ENCODE assay signal across 27 mouse cellular contexts in genomic region chr9:32136680-32137295, GRCm38 (mm10). TPM values are rescaled to one million over a fixed set of nuclear protein-coding genes. Genes with fewer than 3 reads are reported as not detected.
A peak's percentile ranks its signal among the peaks of the same experiment; 100 is the strongest.
DNase-seq lines count a peak whose midpoint lies in the region; ATAC-seq and TF ChIP-seq lines count a peak whose summit lies in the region.
"Had no signal": no experiment of that assay in that cellular context is flagged by ENCODE, and none has a peak within 500 bp of the region (broad histone marks: within the 10 kb centered on the region; RNA-seq: fewer than 3 reads in every experiment).

No protein-coding gene starts in this region.

- no peak for TF ChIP-seq EP300 in heart, postnatal 0 days (IDR thresholded peaks at IDR 0.05; ENCODE audit: low read depth)

- no peak for ATAC-seq in heart, embryonic 11.5 days (replicated peaks; ENCODE audit: insufficient number of reproducible peaks, low FRiP score, low TSS enrichment)
- ATAC-seq in heart, postnatal 0 days (ENCODE audit: insufficient read depth, low read depth), result no peak
- no peak for ATAC-seq in intestine, embryonic 15.5 days
- ATAC-seq: forebrain, embryonic 15.5 days; intestine, embryonic 16.5 days; liver, postnatal 0 days; lung, postnatal 0 days had no signal

- no peaks in the 10 kb centered on the region for H3K36me3 ChIP-seq in heart, embryonic 11.5 days (ENCODE audit: control insufficient read depth, insufficient read depth, low read length)
- H3K36me3 ChIP-seq in heart, postnatal 0 days (replicated peaks; ENCODE audit: control insufficient read depth, insufficient read depth, low read length), result no peaks in the 10 kb centered on the region
- H3K36me3 ChIP-seq in intestine, embryonic 15.5 days, result no peaks in the 10 kb centered on the region
- H3K36me3 ChIP-seq: embryonic facial prominence, embryonic 10.5 days; forebrain, embryonic 15.5 days; hindbrain, embryonic 15.5 days; limb, embryonic 10.5 days; midbrain, embryonic 10.5 days; neural tube, embryonic 12.5 days had no signal

- H3K4me3 ChIP-seq in heart, embryonic 11.5 days (ENCODE audit: low read depth, low read length), result no peak overlapping the region
- no peak overlapping the region for H3K4me3 ChIP-seq in heart, postnatal 0 days (ENCODE audit: low read depth, low read length)
- no peak overlapping the region for H3K4me3 ChIP-seq in intestine, embryonic 15.5 days (replicated peaks)
- H3K4me3 ChIP-seq: embryonic facial prominence, embryonic 10.5 days; forebrain, embryonic 15.5 days; hindbrain, embryonic 15.5 days; limb, embryonic 10.5 days; midbrain, embryonic 10.5 days; neural tube, embryonic 12.5 days had no signal

- H3K27me3 ChIP-seq in heart, embryonic 11.5 days (ENCODE audit: control insufficient read depth, insufficient read depth, low read length), result no peaks in the 10 kb centered on the region
- no peaks in the 10 kb centered on the region for H3K27me3 ChIP-seq in heart, postnatal 0 days (ENCODE audit: control insufficient read depth, insufficient read depth, low read length)
- no peaks in the 10 kb centered on the region for H3K27me3 ChIP-seq in intestine, embryonic 15.5 days (replicated peaks)
- H3K27me3 ChIP-seq: CH12.LX; forebrain, embryonic 15.5 days; hindbrain, embryonic 15.5 days; neural tube, embryonic 12.5 days had no signal

- H3K4me2 ChIP-seq in heart, embryonic 11.5 days, result peak overlapping the region; percentile 5; the same call in 1 of the 2 replicates
- 0 out of 2 replicates have a peak overlapping the region, but pooled peaks have one; percentile 7 for H3K4me2 ChIP-seq in heart, postnatal 0 days (ENCODE audit: low read depth, low read length)
- no peak overlapping the region for H3K4me2 ChIP-seq in intestine, embryonic 15.5 days (replicated peaks)
- H3K4me2 ChIP-seq: forebrain, embryonic 15.5 days; hindbrain, embryonic 15.5 days; neural tube, embryonic 12.5 days had no signal

- no peak for DNase-seq in heart, postnatal 25 days (ENCODE audit: low spot score)
- no peak for DNase-seq in heart, postnatal 0 days (ENCODE audit: low spot score)
- no peak for DNase-seq in heart, postnatal 10 days
- DNase-seq in testis, postnatal 14 days (ENCODE audit: low spot score), result peak; percentile 74
- DNase-seq in testis, postnatal 10 days (ENCODE audit: low spot score), result no peak
- no peak for DNase-seq in ovary, postnatal 10 days (ENCODE audit: low spot score)
- DNase-seq: adrenal gland, adult 2 months; cerebellum, adult 11 months; cerebellum, adult 9-11 months; gastrocnemius, postnatal 10 days; kidney, adult 9 months; kidney, postnatal 14 days; liver, postnatal 0 days; thymus, adult 18-20 months; thymus, postnatal 36 days had no signal

- no peak for TF ChIP-seq CTCF in heart, postnatal 0 days (IDR thresholded peaks at IDR 0.05; ENCODE audit: low read depth)

- H3K4me1 ChIP-seq in heart, embryonic 11.5 days (ENCODE audit: control insufficient read depth, insufficient read depth, low read length), result peaks cover 6% of the 10 kb centered on the region
- H3K4me1 ChIP-seq in heart, postnatal 0 days (ENCODE audit: control insufficient read depth, insufficient read depth), result peaks cover 4% of the 10 kb centered on the region
- no peaks in the 10 kb centered on the region for H3K4me1 ChIP-seq in intestine, embryonic 15.5 days (replicated peaks)
- H3K4me1 ChIP-seq: embryonic facial prominence, embryonic 10.5 days; hindbrain, embryonic 15.5 days; limb, embryonic 10.5 days; midbrain, embryonic 10.5 days; neural tube, embryonic 12.5 days had no signal

- no peaks in the 10 kb centered on the region for H3K9me3 ChIP-seq in heart, embryonic 11.5 days (replicated peaks; ENCODE audit: control insufficient read depth, low read length)
- no peaks in the 10 kb centered on the region for H3K9me3 ChIP-seq in heart, postnatal 0 days (replicated peaks; ENCODE audit: control insufficient read depth, low read length)
- no peaks in the 10 kb centered on the region for H3K9me3 ChIP-seq in intestine, embryonic 15.5 days
- H3K9me3 ChIP-seq: embryonic facial prominence, embryonic 10.5 days; forebrain, embryonic 15.5 days; hindbrain, embryonic 15.5 days; limb, embryonic 10.5 days; midbrain, embryonic 10.5 days; neural tube, embryonic 12.5 days had no signal

- no peak overlapping the region for H3K9ac ChIP-seq in heart, embryonic 11.5 days (ENCODE audit: low read depth, low read length)
- H3K9ac ChIP-seq in heart, postnatal 0 days (replicated peaks; ENCODE audit: low read depth, low read length), result no peak overlapping the region
- no peak overlapping the region for H3K9ac ChIP-seq in intestine, embryonic 15.5 days
- H3K9ac ChIP-seq: forebrain, embryonic 15.5 days; hindbrain, embryonic 15.5 days; liver, postnatal 0 days; neural tube, embryonic 12.5 days had no signal

- no peak overlapping the region for H3K27ac ChIP-seq in heart, embryonic 11.5 days (ENCODE audit: low read depth, low read length)
- no peak overlapping the region for H3K27ac ChIP-seq in heart, postnatal 0 days (ENCODE audit: low read depth)
- no peak overlapping the region for H3K27ac ChIP-seq in intestine, embryonic 15.5 days
- H3K27ac ChIP-seq: embryonic facial prominence, embryonic 10.5 days; forebrain, embryonic 15.5 days; hindbrain, embryonic 15.5 days; limb, embryonic 10.5 days; macrophage; midbrain, embryonic 10.5 days; neural tube, embryonic 12.5 days had no signal

- intact Hi-C loops in heart, postnatal 25 days (cut with DNase I), result no loop called here
- intact Hi-C loops in heart, postnatal 10 days (cut with DNase I), result no loop called here

- 60% methylated on average over 11 of the region's 11 CpGs for WGBS in heart, embryonic 11.5 days (ENCODE audit: insufficient replicate concordance)
- WGBS in heart, postnatal 0 days, result 47% methylated on average over 11 of the region's 11 CpGs
- 77% methylated on average over 11 of the region's 11 CpGs for WGBS in intestine, embryonic 15.5 days

RNA-seq across cellular contexts. Expression of gene Arhgap32, which starts 20.9 kb away (rescaled TPM):
- polyA plus RNA-seq in heart, embryonic 11.5 days (2014; fragmentation: Nextera tagmentation; extraction: Ambion mirVana), result 3.5 and 3.7 TPM in 2 replicates
- 10 to 100 TPM; 20.3 to 21.7 TPM for total RNA-seq in heart, postnatal 25 days (2021)
- total RNA-seq in heart, postnatal 0 days (2014; rRNA removed; ENCODE audit: low replicate concordance), result 9.0 and 11.4 TPM in 2 replicates
- 1.8 and 1.9 TPM in 2 replicates for polyA plus RNA-seq in heart, postnatal 0 days (2015; fragmentation: Nextera tagmentation; extraction: Ambion mirVana)
- 10 to 100 TPM; 37.1 to 38.4 TPM for total RNA-seq in heart, postnatal 10 days (2021)
- polyA plus RNA-seq in intestine, embryonic 15.5 days (2015; fragmentation: Nextera tagmentation; extraction: Ambion mirVana), result 9.7 and 10.0 TPM in 2 replicates
